Mouse (Mus musculus) limb, embryonic 11.5 days (tissue): ENCODE measurements around the gene Cmtr2. TPM values are rescaled to one million over a fixed set of nuclear protein-coding genes. Genes with fewer than 3 reads are reported as not detected.

Source experiments
- ATAC-seq: fragments of 200-750 bp; cut with Nextera tagmentation; 2 replicates; pipeline ENCODE4 v1.8.0; 2017; ENCODE audit warnings: low read depth; ENCODE audit not compliant: insufficient number of reproducible peaks, low FRiP score, low TSS enrichment
- DNase-seq: peaks from one replicate; pipeline ENCODE4 v3.0.0-alpha.2; 2015; ENCODE audit warnings: low spot score
- H3K27ac ChIP-seq: fragments of 300-500 bp; sonication (generic); replicated peaks from 2 replicates; pipeline ENCODE4 v1.5.1; 2014; ENCODE audit warnings: low read depth, mild to moderate bottlenecking, low read length
- H3K27me3 ChIP-seq: fragments of 300-500 bp; sonication (generic); 2 replicates; pipeline ENCODE4 v1.6.1; 2014; ENCODE audit warnings: mild to moderate bottlenecking, low read length, mixed read lengths; ENCODE audit not compliant: control insufficient read depth, insufficient read depth
- H3K36me3 ChIP-seq: fragments of 300-500 bp; sonication (generic); 2 replicates; pipeline ENCODE4 v1.6.1; 2014; ENCODE audit warnings: mild to moderate bottlenecking, low read length, moderate library complexity, mixed read lengths; ENCODE audit not compliant: control insufficient read depth, insufficient read depth
- H3K4me1 ChIP-seq: fragments of 300-500 bp; sonication (generic); 2 replicates; pipeline ENCODE4 v1.6.1; 2014; ENCODE audit warnings: low read length, mixed read lengths; ENCODE audit not compliant: control insufficient read depth, insufficient read depth
- H3K4me2 ChIP-seq: fragments of 300-500 bp; sonication (generic); 2 replicates; pipeline ENCODE4 v1.6.1; 2014; ENCODE audit warnings: low read depth, mild to moderate bottlenecking, moderate library complexity; ENCODE audit not compliant: severe bottlenecking
- H3K4me3 ChIP-seq: fragments of 300-500 bp; sonication (generic); 2 replicates; pipeline ENCODE4 v1.5.1; 2014; ENCODE audit warnings: low read depth, low read length
- H3K9ac ChIP-seq: fragments of 300-500 bp; sonication (generic); 2 replicates; pipeline ENCODE4 v1.6.1; 2014; ENCODE audit warnings: mild to moderate bottlenecking, low read length
- H3K9me3 ChIP-seq: fragments of 300-500 bp; sonication (generic); 2 replicates; pipeline ENCODE4 v1.6.1; 2016; ENCODE audit warnings: low read length; ENCODE audit not compliant: control insufficient read depth
- WGBS: fragments of 180-500 bp; shearing (Covaris S2); extraction: QIAGEN DNeasy Blood & Tissue Kit; methylation state at CpG from one replicate; pipeline ENCODE4 v1.1.7; 2014; 5-methylcytosine and 5-hydroxymethylcytosine counted together
- polyA plus RNA-seq: library from polyadenylated mRNA; unstranded; fragments of >200 nt; fragmentation: Nextera tagmentation; extraction: Ambion mirVana; gene quantifications from 2 replicates; pipeline ENCODE4 v1.2.1, GENCODE M21; 2014

Cmtr2 gene
- polyA plus RNA-seq, 1 experiment from 2014 or later, result 9.9 TPM

GRCm38 (mm10) chr8:110267268-110267667 lies 51.8 kb downstream of the Cmtr2 start:
- ATAC-seq, result no peak
- no peak overlapping the region for H3K27ac ChIP-seq

DNA sequence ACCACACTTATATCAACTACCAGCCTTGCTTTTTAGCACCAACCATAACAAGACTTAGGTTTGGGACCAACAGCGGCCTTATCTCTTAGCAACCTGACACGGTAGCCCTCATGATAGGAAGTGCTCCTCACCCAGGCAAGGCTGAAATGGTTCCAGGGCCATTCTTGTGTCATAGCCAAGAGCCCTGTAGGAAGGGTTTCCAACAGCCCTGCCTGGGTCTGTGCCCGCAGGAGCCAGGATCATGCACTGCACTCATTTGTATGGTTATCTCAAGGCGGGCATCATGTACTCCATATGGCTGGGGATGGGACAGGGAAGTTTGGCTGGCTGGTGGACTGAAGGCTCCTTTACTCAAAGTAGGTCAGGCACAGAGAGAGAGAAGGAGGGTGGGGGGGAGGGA lies 55.2 kb downstream of the Cmtr2 start:
- H3K4me3 ChIP-seq, result no peak overlapping the region
- ATAC-seq (no peak), DNase-seq (no peak)
- H3K4me2 ChIP-seq, result no peak overlapping the region
- no peaks in the 10 kb centered on the region for H3K4me1 ChIP-seq
- no peak overlapping the region for H3K9ac ChIP-seq
- no peaks in the 10 kb centered on the region for H3K27me3 ChIP-seq
- no peaks in the 10 kb centered on the region for H3K36me3 ChIP-seq
- H3K27ac ChIP-seq, result no peak overlapping the region
- H3K9me3 ChIP-seq, result no peaks in the 10 kb centered on the region
- WGBS, result 90% methylated on average over 4 of the region's 4 CpGs

More at GRCm38 (mm10) chr8:110267268-110267667, 51.8 kb downstream of the Cmtr2 start:
- Histone ChIP-seq H3K36me3 (no peaks in the 10 kb centered on the region), H3K4me2 (peak overlapping the region; percentile 82), H3K9ac (peak overlapping the region; percentile 52; the same call in 1 of the 2 replicates), H3K9me3 (no peaks in the 10 kb centered on the region), H3K27me3 (no peaks in the 10 kb centered on the region), H3K4me3 (peak overlapping the region; percentile 38), H3K4me1 (no peaks in the 10 kb centered on the region)
- no peak for DNase-seq
- 8% methylated on average over 12 of the region's 12 CpGs for WGBS

- Histone ChIP-seq H3K27ac (no peak overlapping the region), H3K9ac (no peak overlapping the region), H3K4me3 (no peak overlapping the region), H3K4me1 (no peaks in the 10 kb centered on the region), H3K4me2 (no peak overlapping the region), H3K36me3 (no peaks in the 10 kb centered on the region), H3K27me3 (no peaks in the 10 kb centered on the region), H3K9me3 (no peaks in the 10 kb centered on the region)
- WGBS, result 72% methylated on average over 2 of the region's 2 CpGs
- ATAC-seq (no peak), DNase-seq (no peak)
Observed at GRCm38 (mm10) chr8:110273394-110273793, 57.9 kb downstream of the Cmtr2 start.

Other genes starting within 250 kb of the Cmtr2 start
- gene Tat, start 225.2 kb upstream of the Cmtr2 start, polyA plus RNA-seq, result not detected in 2 replicates
- gene Chst4, start 175.9 kb upstream of the Cmtr2 start, polyA plus RNA-seq, result not detected in 2 replicates
- 7.9 and 10.3 TPM in 2 replicates for gene Zfp612, start 135.9 kb upstream of the Cmtr2 start, polyA plus RNA-seq
- gene Gm21964, start 114.5 kb upstream of the Cmtr2 start, polyA plus RNA-seq, result not detected in 2 replicates
- not detected in 2 replicates for gene Gm17720, start 112.9 kb upstream of the Cmtr2 start, polyA plus RNA-seq
- gene Calb2, start 47.5 kb upstream of the Cmtr2 start, polyA plus RNA-seq, result 30.2 and 40.6 TPM in 2 replicates
- gene Hydin, start 51.3 kb downstream of the Cmtr2 start, polyA plus RNA-seq, result not detected in 2 replicates